ENCODE assay signal across 11 mouse cellular contexts in the genomic region with DNA sequence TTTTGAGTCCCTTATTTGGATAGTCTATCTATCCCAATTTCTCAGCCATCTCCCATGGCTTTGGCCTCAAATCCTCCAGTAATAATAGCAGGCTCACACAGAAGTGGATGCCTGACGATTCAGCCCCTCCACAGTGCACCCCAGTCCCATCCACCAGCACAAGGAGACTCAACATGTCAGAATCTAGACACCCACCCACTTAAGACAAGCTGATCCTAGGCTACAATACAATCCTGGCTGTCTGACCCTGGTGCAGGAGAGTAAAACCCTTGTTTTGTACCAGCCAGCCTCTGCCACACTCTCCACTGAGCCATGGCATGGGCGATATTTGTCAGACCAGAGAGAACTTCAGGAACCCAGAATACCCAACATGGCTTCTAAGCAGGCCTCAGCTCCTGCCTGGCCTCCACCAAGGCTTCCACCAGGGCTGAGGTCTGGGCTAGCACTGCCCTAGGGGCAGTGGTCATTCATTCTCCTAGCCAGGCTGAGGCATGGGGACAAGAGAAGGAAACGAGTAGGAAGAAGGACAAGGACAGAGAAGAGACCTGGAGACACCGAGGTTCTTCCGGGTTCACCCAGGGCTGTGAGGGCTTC. TPM values are rescaled to one million over a fixed set of nuclear protein-coding genes. Genes with fewer than 3 reads are reported as not detected.
DNase-seq lines count a peak whose midpoint lies in the region; ATAC-seq and TF ChIP-seq lines count a peak whose summit lies in the region.
"Had no signal": no experiment of that assay in that cellular context is flagged by ENCODE, and none has a peak within 500 bp of the region (broad histone marks: within the 10 kb centered on the region; RNA-seq: fewer than 3 reads in every experiment).

No protein-coding gene starts in this region.

- no peak for TF ChIP-seq POLR2A in small intestine, adult 2 months (IDR thresholded peaks at IDR 0.05; ENCODE audit: low read depth, low read length)

- intact Hi-C loops in heart, postnatal 14 days (cut with DNase I): no loop called here

- H3K27ac ChIP-seq in heart, embryonic 15.5 days: peak overlapping the region; percentile 99
- peak overlapping the region; percentile 97; the same call in 1 of the 2 replicates for H3K27ac ChIP-seq in lung, embryonic 14.5 days (ENCODE audit: low read depth)
- H3K27ac ChIP-seq in heart, embryonic 16.5 days (ENCODE audit: low read length): peak overlapping the region; percentile 99
- H3K27ac ChIP-seq in small intestine, adult 2 months (ENCODE audit: insufficient read depth, low read depth, low read length): peak overlapping the region; percentile 98
- H3K27ac ChIP-seq: embryonic facial prominence, embryonic 12.5 days had no signal

- no peaks in the 10 kb centered on the region for H3K27me3 ChIP-seq in heart, embryonic 15.5 days
- H3K27me3 ChIP-seq in lung, embryonic 14.5 days (ENCODE audit: insufficient read depth, low read length): no peaks in the 10 kb centered on the region
- H3K27me3 ChIP-seq in heart, embryonic 16.5 days (ENCODE audit: control insufficient read depth, insufficient read depth, low read length): no peaks in the 10 kb centered on the region
- H3K27me3 ChIP-seq in small intestine, adult 2 months (ENCODE audit: control insufficient read depth, insufficient read depth, low read length): no peaks in the 10 kb centered on the region
- H3K27me3 ChIP-seq: embryonic facial prominence, embryonic 12.5 days had no signal

- no peak overlapping the region for H3K4me2 ChIP-seq in heart, embryonic 15.5 days
- no peak overlapping the region for H3K4me2 ChIP-seq in lung, embryonic 14.5 days
- H3K4me2 ChIP-seq in heart, embryonic 16.5 days (ENCODE audit: low read depth, low read length): no peak overlapping the region
- H3K4me2 ChIP-seq: embryonic facial prominence, embryonic 12.5 days had no signal

- 0 out of 2 replicates have a peak overlapping the region, but pooled peaks have one; percentile 9 for H3K9ac ChIP-seq in heart, embryonic 15.5 days
- no peak overlapping the region for H3K9ac ChIP-seq in lung, embryonic 14.5 days
- peak overlapping the region; percentile 39 for H3K9ac ChIP-seq in heart, embryonic 16.5 days (ENCODE audit: low read length)
- H3K9ac ChIP-seq: embryonic facial prominence, embryonic 12.5 days; forebrain, postnatal 0 days had no signal

- no peaks in the 10 kb centered on the region for H3K9me3 ChIP-seq in heart, embryonic 15.5 days (replicated peaks)
- no peaks in the 10 kb centered on the region for H3K9me3 ChIP-seq in lung, embryonic 14.5 days (ENCODE audit: low read depth, low read length)
- no peaks in the 10 kb centered on the region for H3K9me3 ChIP-seq in heart, embryonic 16.5 days (replicated peaks; ENCODE audit: control insufficient read depth, low read length)
- H3K9me3 ChIP-seq: embryonic facial prominence, embryonic 12.5 days had no signal

- ATAC-seq in heart, embryonic 15.5 days (replicated peaks; ENCODE audit: insufficient number of reproducible peaks, insufficient read depth, low FRiP score, low read depth): no peak
- no peak for ATAC-seq in lung, embryonic 14.5 days (ENCODE audit: insufficient read depth)
- no peak for ATAC-seq in heart, embryonic 16.5 days (replicated peaks; ENCODE audit: extremely low read depth, insufficient read depth, low FRiP score)
- ATAC-seq in megakaryocyte-erythroid progenitor cell, adult 5-6 weeks (replicated peaks; ENCODE audit: low FRiP score, low TSS enrichment, poor library complexity, severe bottlenecking): no peak
- ATAC-seq: forebrain, postnatal 0 days had no signal

- WGBS in heart, embryonic 15.5 days: 82% methylated on average over 5 of the region's 5 CpGs
- WGBS in lung, embryonic 14.5 days: 84% methylated on average over 5 of the region's 5 CpGs
- 73% methylated on average over 5 of the region's 5 CpGs for WGBS in heart, embryonic 16.5 days
- 44% methylated on average over 5 of the region's 5 CpGs for WGBS in small intestine, adult 2 months

- TF ChIP-seq CTCF in lung, embryonic 14.5 days (IDR thresholded peaks at IDR 0.05; ENCODE audit: low read depth): no peak
- TF ChIP-seq CTCF in small intestine, adult 2 months (IDR thresholded peaks at IDR 0.05; ENCODE audit: extremely low read depth, insufficient read length, insufficient replicate concordance, low read depth, low read length): no peak

- peaks cover 4% of the 10 kb centered on the region; the same call in 1 of the 2 replicates for H3K36me3 ChIP-seq in heart, embryonic 15.5 days
- H3K36me3 ChIP-seq in lung, embryonic 14.5 days (ENCODE audit: insufficient read depth): peaks cover 10% of the 10 kb centered on the region
- no peaks in the 10 kb centered on the region for H3K36me3 ChIP-seq in heart, embryonic 16.5 days (ENCODE audit: control insufficient read depth, insufficient read depth)
- H3K36me3 ChIP-seq in small intestine, adult 2 months (ENCODE audit: control insufficient read depth, insufficient read depth, low read length): peaks cover 15% of the 10 kb centered on the region

- H3K4me1 ChIP-seq in heart, embryonic 15.5 days (replicated peaks): peaks cover 97% of the 10 kb centered on the region
- peaks cover 49% of the 10 kb centered on the region for H3K4me1 ChIP-seq in lung, embryonic 14.5 days (ENCODE audit: insufficient read depth)
- peaks cover 91% of the 10 kb centered on the region for H3K4me1 ChIP-seq in heart, embryonic 16.5 days (ENCODE audit: control insufficient read depth, insufficient read depth, low read length)
- H3K4me1 ChIP-seq in small intestine, adult 2 months (ENCODE audit: control insufficient read depth, insufficient read depth, insufficient read length, low read length): peaks cover 69% of the 10 kb centered on the region

- no peak overlapping the region for H3K4me3 ChIP-seq in heart, embryonic 15.5 days
- H3K4me3 ChIP-seq in lung, embryonic 14.5 days (ENCODE audit: low read depth, low read length): no peak overlapping the region
- no peak overlapping the region for H3K4me3 ChIP-seq in heart, embryonic 16.5 days (ENCODE audit: low read length)
- H3K4me3 ChIP-seq in small intestine, adult 2 months (ENCODE audit: low read depth, low read length): peak overlapping the region; percentile 34
- H3K4me3 ChIP-seq: embryonic facial prominence, embryonic 12.5 days had no signal

- no peak for DNase-seq in heart, postnatal 14 days
- DNase-seq in lung, embryonic 14.5 days: no peak
- no peak for DNase-seq in lung, postnatal 10 days
- DNase-seq: forebrain, postnatal 0 days had no signal

RNA-seq across cellular contexts. Expression of gene Tmbim1, which starts 7.2 kb away (rescaled TPM):
- 44.9 and 48.1 TPM in 2 replicates for polyA plus RNA-seq in heart, embryonic 15.5 days (2015; fragmentation: Nextera tagmentation; extraction: Ambion mirVana)
- total RNA-seq in heart, postnatal 14 days (2021): 10 to 100 TPM; 34.6 to 39.4 TPM
- polyA plus RNA-seq in lung, embryonic 14.5 days (2014; fragmentation: Nextera tagmentation; extraction: Ambion mirVana): 25.5 and 29.8 TPM in 2 replicates
- polyA plus RNA-seq in heart, embryonic 16.5 days (2015; fragmentation: Nextera tagmentation; extraction: Ambion mirVana): 51.2 and 51.4 TPM in 2 replicates
- 497 and 689 TPM in 2 replicates for polyA plus RNA-seq in small intestine, adult 2 months (2012; rRNA removed)
- total RNA-seq in megakaryocyte-erythroid progenitor cell, adult 5-6 weeks (2014; fragmentation: Nextera tagmentation): 10.1 and 16.8 TPM in 2 replicates
- total RNA-seq in megakaryocyte-erythroid progenitor cell, adult 5-6 weeks (2017): 13.6 and 13.9 TPM in 2 replicates

RNA-seq across cellular contexts. Expression of gene Pnkd, which starts 13.5 kb away (rescaled TPM):
- 276 and 288 TPM in 2 replicates for polyA plus RNA-seq in heart, embryonic 15.5 days (2015; fragmentation: Nextera tagmentation; extraction: Ambion mirVana)
- 100 to 1,000 TPM; 190 to 191 TPM for total RNA-seq in heart, postnatal 14 days (2021)
- polyA plus RNA-seq in lung, embryonic 14.5 days (2014; fragmentation: Nextera tagmentation; extraction: Ambion mirVana): 103 and 104 TPM in 2 replicates
- 314 and 324 TPM in 2 replicates for polyA plus RNA-seq in heart, embryonic 16.5 days (2015; fragmentation: Nextera tagmentation; extraction: Ambion mirVana)
- 36.9 and 62.6 TPM in 2 replicates for polyA plus RNA-seq in small intestine, adult 2 months (2012; rRNA removed)
- total RNA-seq in megakaryocyte-erythroid progenitor cell, adult 5-6 weeks (2014; fragmentation: Nextera tagmentation): 22.4 and 50.1 TPM in 2 replicates
- 14.1 and 22.8 TPM in 2 replicates for total RNA-seq in megakaryocyte-erythroid progenitor cell, adult 5-6 weeks (2017)

RNA-seq across cellular contexts. Expression of gene Aamp, which starts 13.7 kb away (rescaled TPM):
- polyA plus RNA-seq in heart, embryonic 15.5 days (2015; fragmentation: Nextera tagmentation; extraction: Ambion mirVana): 168 and 209 TPM in 2 replicates
- 10 to 100 TPM; 95.5 to 98.9 TPM for total RNA-seq in heart, postnatal 14 days (2021)
- 233 and 236 TPM in 2 replicates for polyA plus RNA-seq in lung, embryonic 14.5 days (2014; fragmentation: Nextera tagmentation; extraction: Ambion mirVana)
- 214 and 223 TPM in 2 replicates for polyA plus RNA-seq in heart, embryonic 16.5 days (2015; fragmentation: Nextera tagmentation; extraction: Ambion mirVana)
- 81.6 and 160 TPM in 2 replicates for polyA plus RNA-seq in small intestine, adult 2 months (2012; rRNA removed)
- 78.9 and 90.5 TPM in 2 replicates for total RNA-seq in megakaryocyte-erythroid progenitor cell, adult 5-6 weeks (2014; fragmentation: Nextera tagmentation)
- 84.4 and 95.3 TPM in 2 replicates for total RNA-seq in megakaryocyte-erythroid progenitor cell, adult 5-6 weeks (2017)

RNA-seq across cellular contexts. Expression of gene Gpbar1, which starts 19.9 kb away (rescaled TPM):
- 0.13 and 0.34 TPM in 2 replicates for polyA plus RNA-seq in heart, embryonic 15.5 days (2015; fragmentation: Nextera tagmentation; extraction: Ambion mirVana)
- not detected for total RNA-seq in heart, postnatal 14 days (2021)
- 0.18 and 0.57 TPM in 2 replicates for polyA plus RNA-seq in lung, embryonic 14.5 days (2014; fragmentation: Nextera tagmentation; extraction: Ambion mirVana)
- polyA plus RNA-seq in heart, embryonic 16.5 days (2015; fragmentation: Nextera tagmentation; extraction: Ambion mirVana): 0.22 and 0.30 TPM in 2 replicates
- 1.8 and 3.1 TPM in 2 replicates for polyA plus RNA-seq in small intestine, adult 2 months (2012; rRNA removed)
- 1.0 TPM in 1 of 2 replicates, not detected in the other for total RNA-seq in megakaryocyte-erythroid progenitor cell, adult 5-6 weeks (2014; fragmentation: Nextera tagmentation)
- not detected in 2 replicates for total RNA-seq in megakaryocyte-erythroid progenitor cell, adult 5-6 weeks (2017)
- total RNA-seq: adrenal gland, postnatal 14 days; forebrain, postnatal 0 days; left cerebral cortex, postnatal 36 days had no signal
- polyA plus RNA-seq: embryonic facial prominence, embryonic 12.5 days; forebrain, postnatal 0 days had no signal
